Mouse (Mus musculus): ENCODE data around the gene Cdk4.
A peak's percentile ranks its signal among the peaks of the same experiment; 100 is the strongest.
"Not testable (repeated sequence)": the region's sequence is repeated elsewhere in the genome, so short reads cannot be mapped to it uniquely, and the experiment has no call there.

Cdk4 gene

DNA sequence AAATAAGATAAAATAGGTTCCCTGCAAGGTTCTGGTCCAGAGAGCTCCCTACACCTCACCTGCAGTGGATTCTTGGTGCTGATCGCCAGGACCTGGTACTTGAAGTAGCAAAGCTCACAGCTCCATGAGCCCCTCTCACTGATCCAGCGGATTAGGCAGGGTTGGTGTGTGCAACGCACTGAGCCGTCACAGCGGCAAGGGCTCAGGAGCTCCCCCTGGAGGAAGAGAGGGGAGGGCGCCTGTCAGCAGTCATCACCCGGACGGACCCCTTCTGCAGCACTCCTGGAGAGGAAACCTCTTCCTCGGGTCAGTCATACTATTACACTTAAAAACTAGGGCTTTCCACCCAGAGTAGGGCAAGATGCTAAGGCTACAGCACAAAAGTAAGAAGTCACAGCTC, 5.2 kb upstream of the Cdk4 start:
- peak in 1 of 2 experiments; percentile 56 for DNase-seq (ENCODE audit: low spot score in 2 of 2)

DNA sequence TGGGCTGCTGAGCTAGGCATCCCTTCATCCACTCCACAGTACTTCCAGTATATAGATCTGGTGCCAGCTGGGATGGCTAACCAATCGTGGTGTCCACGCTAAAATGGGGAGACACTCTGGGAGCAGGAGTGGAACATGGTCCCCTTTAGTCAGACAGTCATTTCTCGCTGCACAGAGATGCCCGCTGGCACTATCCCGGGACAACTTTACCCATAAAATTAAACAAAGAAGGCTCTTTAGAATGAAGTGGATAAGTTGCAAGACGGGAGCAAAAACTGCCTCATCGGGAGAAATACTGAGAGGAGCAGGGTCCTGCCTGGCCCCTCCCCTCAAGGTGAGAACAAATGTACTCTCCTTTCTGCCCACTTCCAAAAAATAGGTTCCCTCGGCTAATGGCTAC, 4.6 kb upstream of the Cdk4 start:
- DNase-seq (ENCODE audit: low spot score in 2 of 2) = no peak

DNA sequence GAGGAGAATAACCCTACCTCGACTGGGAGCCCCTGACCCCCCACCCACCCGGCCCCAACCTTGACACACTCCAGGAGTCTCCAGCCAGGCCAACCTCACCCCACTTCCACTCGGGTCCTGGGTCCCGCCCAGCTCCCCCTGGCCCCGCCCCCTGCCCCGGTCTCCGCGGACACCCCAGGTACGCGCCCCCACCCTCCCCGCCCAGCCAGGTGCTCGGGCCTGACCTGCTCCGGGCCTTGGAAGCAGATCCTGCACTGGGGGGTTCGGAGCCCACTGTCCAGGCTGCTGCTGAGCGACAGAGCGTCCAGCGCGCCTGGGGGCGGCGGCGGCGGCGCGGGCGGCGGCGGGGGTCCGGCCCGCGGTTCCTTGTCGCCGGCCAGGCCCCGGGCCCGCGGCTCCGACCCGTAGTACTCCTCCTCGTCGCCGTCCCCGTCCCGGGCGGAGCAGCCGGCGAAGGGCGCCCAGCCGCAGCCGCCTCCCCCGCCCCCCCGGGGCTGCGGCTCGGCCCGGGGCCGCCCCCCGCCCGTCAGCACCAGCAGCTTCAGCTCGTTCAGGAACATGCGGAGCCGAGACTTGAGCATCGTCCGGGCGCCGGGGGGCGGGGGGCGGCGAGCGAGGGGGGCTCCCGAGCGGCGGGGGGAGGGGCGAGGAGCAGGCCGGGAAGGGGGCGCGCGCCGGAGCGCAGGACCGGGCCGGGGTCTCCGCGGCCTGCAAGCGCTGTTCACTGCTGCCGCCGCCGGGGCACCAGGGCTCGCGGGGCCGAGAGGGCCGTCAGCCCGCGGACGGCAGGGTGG, 4.0 kb upstream of the Cdk4 start:
- DNase-seq (ENCODE audit: low spot score in 2 of 2) = no peak

DNA sequence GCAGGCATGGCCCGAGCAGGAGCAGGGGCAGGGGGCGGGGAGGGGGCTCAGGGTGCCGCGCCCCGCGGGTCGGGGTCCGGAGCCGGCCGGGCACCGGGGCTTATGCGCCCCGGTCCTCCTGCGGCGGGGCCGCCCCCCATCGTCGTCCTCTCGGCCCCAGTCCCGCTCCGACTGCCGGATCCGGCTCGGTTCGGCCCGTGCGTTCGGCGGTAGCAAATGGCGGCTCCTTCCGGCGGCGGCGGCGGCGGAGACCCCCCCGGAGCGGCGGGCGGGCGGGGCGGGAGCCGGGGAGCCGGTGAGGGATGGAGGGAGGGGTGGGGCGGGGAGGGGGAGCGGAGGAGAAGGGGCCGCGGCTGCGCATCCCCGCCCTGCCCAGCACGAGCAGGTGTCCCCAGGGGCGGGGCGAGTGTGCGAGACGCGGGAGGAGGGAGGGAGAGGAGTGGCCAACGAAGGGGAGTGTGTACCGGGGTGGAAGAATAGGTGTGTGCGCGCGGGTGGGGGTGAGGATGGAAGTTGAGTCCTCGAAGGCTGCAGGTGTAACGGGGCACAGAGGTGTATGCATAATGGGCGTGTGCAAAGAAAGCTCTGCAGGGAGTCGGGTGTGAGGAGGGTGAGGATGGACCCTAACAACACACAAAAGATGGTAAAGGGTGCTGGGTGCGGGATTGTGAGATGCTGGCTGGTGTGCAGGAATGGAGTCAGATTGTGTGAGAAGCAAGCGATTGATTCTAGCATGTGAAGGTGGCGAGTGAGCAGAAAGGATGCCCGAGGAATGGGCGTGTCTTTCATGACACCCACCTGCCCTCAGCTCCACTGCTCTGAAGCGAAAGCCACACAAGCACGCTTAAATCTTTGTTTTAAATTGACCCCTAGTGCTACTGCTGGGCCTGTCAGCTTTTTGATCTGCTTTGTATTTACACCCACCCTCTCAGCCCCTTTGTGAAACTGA, 3.1 kb upstream of the Cdk4 start, which contains the start of gene March9:
TSS of gene March9 (minus strand) at position 217 of the 949 bp plus-strand sequence.
- peak in 1 of 2 experiments; percentile 56 for DNase-seq (ENCODE audit: low spot score in 2 of 2)

DNA sequence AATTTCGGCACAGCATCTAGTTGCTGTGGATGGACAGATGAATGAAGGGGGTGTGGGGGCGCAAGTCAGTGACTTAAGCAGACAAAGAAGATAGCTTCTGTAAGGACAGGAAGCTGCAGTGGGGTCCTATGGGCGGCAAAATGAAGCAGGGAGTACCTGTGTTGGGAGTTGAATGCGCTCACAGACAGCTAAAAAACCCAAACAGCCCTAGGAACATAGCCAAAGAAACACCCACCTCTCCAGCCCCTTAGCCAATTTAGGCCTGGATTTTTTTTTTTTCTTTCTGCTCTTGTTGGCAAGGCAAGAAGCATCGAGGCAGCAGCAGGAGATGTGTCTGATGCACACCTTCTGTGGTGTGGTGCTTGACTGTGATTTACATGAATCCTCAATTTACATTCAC, 2.2 kb upstream of the Cdk4 start:
- no peak for DNase-seq (ENCODE audit: low spot score in 2 of 2)

DNA sequence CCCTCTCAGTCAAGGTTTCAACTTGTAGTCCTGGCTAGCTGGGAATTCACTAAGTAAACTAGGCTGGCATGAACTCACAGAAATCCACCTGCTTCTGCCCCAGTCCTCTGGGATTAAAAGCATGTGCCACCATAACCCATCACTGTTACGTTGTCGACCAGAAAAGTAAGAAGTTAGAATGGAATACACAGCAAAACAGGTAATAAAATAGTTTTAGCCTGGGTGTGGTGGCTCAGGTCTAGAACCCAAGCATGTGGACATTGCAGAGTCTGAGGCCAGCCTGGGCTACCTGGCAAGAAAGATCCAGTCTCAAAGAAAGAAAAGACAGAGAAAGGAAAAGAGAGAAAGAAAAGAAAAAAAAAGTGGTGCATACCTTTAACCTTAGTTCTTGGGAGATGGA, 1.8 kb upstream of the Cdk4 start:
- no peak for DNase-seq (ENCODE audit: low spot score in 2 of 2)

DNA sequence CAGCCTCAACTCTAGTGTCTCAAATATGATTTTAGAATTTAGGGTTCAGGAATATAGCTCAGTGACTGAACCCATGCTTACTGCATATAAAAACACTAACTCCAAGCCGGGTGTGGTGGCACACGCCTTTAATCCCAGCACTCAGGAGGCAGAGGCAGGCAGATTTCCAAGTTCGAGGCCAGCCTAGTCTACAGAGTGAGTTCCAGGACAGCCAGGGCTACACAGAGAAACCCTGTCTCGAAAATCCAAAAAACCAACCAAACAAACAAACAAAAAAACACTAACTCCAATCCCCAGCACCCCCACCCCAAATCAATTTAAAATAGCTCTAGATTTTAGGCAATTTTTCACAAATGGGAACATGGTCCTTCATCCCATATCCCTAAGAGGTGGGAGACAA, 1.2 kb upstream of the Cdk4 start:
- DNase-seq (ENCODE audit: low spot score in 2 of 2) = not testable (repeated sequence)

DNA sequence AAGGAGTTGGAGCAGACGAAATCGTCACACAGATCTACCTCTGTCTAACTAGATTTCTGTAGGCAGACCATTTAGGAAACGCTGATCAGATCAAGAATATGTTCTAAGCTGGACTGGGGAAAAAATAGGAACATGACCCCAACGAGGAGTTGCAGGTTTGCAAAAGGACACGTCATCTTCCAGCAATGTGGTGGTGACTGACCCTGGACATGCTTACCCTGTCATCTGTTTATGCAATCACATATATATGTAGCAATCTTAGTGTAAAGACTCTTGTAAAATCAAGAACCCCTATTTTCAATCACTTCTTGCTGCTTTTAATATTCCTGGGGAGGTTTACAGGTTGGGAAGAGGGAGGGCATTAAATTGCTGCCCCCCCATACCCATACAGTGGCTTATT, 831 bp upstream of the Cdk4 start:
- DNase-seq (ENCODE audit: low spot score in 2 of 2) = no peak

DNA sequence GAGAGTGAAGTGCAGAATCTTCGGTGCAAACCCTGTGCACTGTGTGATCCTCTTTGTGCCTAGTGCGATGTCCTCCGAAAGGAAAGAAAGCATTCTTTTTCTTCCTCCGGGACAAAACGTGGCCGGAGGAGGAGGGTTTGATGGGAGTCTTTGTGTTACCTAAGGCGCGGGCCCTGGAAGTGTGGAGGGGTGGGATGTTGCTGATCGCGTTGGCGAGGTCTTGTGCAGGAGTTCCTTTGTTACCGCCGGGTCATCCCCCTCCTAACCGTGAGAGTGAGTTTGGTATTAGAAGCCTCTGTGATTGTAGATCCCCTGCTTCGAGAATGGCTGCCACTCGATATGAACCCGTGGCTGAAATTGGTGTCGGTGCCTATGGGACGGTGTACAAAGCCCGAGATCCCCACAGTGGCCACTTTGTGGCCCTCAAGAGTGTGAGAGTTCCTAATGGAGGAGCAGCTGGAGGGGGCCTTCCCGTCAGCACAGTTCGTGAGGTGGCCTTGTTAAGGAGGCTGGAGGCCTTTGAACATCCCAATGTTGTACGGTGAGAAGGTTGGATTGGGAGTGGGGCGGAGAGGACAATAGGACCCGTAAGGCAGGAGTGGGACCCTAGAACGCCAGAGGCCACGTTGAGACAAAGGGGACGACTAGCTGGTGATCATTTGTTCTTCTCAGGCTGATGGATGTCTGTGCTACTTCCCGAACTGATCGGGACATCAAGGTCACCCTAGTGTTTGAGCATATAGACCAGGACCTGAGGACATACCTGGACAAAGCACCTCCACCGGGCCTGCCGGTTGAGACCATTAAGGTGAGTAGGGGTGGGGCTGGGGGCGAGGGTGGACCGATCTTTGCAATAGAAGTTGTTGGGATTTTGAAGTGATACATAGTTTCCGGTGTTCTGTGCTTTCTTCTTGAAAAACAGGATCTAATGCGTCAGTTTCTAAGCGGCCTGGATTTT, 858 bp downstream of the Cdk4 start:
- DNase-seq (ENCODE audit: low spot score in 2 of 2) = no peak

DNA sequence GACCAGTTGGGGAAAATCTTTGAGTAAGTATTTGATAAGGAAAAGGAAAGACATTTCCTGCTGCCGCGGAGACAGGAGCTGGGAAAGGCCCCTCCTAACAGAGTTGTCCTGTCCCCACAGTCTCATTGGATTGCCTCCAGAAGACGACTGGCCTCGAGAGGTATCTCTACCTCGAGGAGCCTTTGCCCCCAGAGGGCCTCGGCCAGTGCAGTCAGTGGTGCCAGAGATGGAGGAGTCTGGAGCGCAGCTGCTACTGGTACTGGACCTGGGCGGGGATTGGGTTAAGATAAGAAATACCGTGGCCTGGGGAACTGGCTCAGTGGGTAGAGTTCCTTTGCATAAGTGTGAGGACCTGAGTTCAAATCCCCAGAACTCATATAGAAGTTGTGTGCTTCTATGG, 2.6 kb downstream of the Cdk4 start:
- no peak for DNase-seq (ENCODE audit: low spot score in 2 of 2)

DNA sequence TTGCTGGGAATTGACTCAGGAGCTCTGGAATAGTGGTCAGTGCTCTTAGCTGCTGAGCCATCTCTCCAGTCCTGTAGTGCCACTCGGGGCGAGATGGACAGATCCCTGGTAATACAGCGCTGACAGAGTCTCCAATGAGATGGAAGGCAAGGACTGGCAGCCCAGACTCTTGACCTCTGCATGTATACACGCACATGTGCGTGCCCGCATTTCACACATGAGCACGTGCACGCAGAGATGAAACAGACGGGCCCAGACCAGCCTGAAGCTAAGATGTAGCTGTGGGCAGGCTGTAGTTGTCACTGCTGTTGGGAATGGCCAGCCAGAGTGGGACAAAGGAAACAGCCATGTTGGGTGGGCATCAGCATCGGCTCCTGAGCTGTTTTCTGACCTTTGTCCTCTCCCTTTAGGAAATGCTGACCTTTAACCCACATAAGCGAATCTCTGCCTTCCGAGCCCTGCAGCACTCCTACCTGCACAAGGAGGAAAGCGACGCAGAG, 3.2 kb downstream of the Cdk4 start:
- no peak for DNase-seq (ENCODE audit: low spot score in 2 of 2)

DNA sequence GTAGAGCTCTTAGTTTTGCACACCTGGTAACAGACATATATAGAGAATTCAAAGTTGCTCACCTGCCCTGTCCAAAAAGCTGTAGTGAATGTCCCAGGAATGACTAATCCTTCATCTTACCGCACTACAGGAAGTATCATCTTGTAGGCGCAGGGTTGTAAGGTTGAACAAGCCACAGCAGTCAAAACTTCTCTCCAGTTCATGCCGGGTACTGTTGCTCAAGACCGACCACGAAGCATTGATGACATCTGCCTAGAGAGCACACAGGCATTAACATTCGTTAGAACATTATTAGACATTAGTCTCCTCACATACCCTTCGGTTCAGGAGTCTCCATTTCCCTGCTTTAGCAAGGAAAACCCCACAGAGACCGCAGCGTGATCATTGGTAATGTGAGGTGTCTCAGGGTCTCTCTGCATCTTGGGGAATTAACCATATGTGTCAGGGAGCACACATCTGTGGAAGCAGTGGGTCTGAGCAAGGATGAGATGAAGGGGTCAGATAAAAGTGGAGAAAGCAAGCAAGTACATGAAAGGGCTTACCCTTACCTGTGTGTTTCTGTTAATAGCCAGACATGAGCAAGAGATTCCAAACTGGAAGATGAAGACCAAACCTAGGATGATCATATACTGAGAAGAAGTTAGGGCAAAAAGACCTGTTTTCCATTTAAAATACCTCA, 5.2 kb downstream of the Cdk4 start:
- no peak for DNase-seq (ENCODE audit: low spot score in 2 of 2)

DNA sequence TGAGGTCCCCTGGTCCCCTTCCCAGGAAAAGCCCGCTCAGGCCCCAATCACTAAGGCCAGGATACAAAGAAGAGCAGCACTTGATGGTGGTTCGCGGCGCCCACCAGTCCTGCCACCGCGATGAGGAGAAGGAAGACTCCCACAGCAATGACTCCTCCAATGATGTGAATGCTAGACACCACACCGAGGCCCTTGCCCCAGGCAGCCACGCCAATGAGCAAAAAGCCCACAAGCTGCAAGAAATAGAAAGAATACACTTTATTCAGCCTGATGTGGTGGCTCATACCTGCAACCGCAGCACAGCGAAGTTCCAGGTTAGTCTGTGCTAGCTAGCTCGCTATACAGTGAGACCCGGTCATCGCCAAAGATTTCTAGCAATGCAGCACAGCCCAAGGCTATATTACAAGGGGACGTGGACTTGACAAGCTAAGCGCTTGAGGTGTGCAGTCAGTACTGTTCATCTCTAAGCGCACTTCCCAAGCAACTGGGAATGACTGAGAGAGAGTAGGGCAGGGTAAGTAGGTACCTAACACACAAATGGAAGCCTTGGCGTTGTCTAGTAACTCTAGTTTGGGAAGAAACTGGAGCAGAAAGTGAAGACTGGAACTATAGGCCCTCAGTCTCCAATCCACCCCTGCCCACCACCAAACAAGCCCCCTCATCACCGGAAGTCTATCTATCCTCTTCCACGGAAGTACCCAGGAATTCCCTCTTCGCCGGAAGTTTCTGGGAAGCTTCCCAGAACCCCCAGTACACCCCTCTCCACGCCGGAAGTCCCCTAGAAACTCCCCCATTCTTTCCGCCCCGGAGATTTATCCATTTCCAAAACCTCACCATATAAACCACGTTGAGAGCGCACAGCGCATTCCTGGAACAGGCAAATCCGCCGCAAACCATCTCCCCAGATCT, 6.2 kb downstream of the Cdk4 start:
- no peak for DNase-seq (ENCODE audit: low spot score in 2 of 2)

DNA sequence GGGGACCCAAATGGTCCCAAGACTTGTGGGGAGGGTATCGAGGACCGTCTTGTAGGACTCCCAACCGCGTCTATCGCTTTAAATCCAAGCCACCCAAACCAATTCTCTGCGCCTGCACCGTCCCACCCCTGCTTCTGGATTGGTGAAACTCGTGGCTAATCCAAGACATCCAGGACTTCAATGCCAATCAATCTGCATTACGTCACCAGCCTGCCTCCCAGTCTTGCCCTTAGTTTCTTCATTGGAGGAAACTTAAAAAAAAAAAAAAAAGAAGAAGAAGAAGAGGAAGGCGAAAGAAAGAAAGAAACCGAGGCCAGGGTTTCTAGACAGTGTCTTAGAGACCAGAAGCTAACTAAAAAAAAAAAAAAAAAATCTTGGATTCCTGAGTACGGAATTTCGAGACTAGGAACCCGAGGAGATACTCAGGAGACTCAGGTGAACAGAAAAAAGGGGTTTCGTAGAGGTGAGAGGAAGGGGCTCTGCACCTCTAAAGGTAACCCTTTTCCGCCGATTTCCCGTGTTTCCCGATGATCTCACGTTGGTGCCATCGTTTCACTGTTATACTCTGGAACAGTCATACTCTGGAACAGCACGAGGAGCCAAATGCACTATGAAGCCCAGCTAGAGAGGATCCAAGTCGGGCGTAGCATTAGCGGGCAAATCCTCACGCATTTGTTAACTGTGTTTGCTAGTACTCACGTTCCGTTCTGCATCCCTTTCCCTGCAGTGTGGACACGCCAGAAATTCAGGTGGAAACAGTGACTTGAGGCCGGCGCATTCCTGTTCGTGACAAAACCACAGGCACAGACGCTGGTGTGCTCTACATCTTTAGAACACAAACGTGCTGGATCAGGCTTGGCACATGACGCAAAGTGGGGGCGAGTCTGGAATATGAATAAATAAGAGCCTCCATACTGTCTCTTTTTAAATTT, 7.1 kb downstream of the Cdk4 start, which contains the start of gene Tspan31:
TSS of gene Tspan31 (minus strand) at position 75 of the 932 bp plus-strand sequence.
- peak; percentile 56 to 90 for DNase-seq (ENCODE audit: low spot score in 2 of 2)

DNA sequence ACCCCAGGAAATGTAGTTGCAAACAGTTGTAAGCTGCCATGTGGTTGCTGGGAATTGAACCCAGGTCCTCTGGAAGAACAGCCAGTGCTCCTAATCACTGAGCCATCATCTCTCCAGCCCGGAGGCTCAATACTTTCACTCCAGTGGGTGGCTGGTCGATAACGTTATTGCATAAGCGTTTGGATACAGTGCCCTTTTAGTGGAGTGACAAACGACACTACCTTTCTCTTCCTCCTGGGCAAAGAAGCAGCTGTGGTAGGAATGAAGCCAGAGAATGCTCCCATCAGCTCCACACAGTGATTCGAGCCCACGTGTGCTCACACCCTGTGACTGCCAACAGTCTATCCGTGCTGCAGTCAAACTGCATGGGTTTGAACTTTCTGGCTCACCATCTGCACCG, 7.9 kb downstream of the Cdk4 start:
- DNase-seq (ENCODE audit: low spot score in 2 of 2) = no peak

DNA sequence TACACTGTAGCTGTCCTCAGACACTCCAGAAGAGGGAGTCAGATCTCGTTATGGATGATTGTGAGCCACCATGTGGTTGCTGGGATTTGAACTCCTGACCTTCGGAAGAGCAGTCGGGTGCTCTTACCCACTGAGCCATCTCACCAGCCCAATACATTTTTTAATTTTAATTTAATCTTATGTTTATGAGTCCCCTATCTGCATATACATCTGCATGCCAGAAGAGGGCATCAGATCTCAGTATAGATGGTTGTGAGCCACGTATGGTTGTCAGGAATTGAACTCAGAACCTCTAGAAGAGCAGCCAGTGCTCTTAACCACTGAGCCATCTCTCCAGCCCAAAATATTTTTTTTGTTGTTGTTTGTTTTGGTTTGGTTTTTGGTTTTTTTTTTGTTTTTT, 8.9 kb downstream of the Cdk4 start:
- DNase-seq (ENCODE audit: low spot score in 2 of 2) = not testable (repeated sequence)

DNA sequence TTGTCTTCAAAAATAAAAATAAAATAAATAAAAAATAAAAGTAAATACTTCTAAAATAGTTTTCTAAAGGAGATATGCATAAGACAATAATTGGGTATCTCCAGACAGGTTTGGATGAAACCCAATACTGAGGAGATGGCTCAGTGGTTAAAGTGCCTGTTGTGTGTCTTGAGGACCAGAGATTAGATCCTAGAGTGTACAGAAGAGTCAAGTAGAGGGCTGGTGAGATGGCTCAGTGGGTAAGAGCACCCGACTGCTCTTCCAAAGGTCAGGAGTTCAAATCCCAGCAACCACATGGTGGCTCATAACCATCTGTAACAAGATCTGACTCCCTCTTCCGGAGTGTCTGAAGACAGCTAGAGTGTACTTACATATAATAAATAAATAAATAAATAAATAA, 9.6 kb downstream of the Cdk4 start:
- DNase-seq (ENCODE audit: low spot score in 2 of 2) = not testable (repeated sequence)

DNA sequence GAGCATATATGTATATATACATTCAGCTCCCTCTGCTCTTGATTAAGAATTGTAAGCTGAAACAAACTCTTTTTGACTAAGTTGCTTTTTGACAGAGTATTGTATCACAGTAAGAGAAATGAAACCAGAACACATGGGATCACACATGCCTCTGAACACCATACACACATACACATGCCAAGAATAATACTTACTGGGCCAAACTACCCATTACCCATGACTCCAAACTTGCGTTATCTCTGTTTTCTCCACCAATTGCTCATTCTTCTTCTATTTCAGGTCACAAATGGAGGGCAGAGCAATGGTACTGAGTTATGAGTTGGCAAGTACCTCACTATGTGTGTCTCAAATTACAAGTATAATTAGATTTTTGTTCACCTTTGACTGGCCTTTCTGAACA, 10.6 kb downstream of the Cdk4 start:
- no peak for DNase-seq (ENCODE audit: low spot score in 2 of 2)

DNA sequence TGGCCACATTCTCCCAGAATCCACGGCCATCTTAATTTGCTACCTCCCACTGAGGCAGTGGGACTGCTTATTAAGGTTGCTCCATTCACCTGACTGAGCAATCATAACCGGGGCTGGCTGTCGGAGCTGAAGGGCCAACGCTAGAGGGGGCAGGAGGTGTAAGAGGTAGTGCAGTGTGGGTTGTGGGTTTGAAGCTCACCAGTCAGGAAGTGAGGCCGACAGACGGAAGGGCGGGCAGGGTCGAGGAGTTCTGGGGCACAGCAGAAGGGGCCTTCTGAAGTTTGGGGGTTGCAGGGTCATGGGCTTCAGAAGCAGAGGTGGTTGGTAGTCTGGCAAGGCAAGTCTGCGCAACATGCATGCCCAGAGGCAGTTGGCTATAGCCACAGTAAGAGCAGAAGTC, 11.7 kb downstream of the Cdk4 start, which contains the start of gene Agap2:
TSS of gene Agap2 (plus strand) at position 205 of the 400 bp plus-strand sequence.
- DNase-seq (ENCODE audit: low spot score in 2 of 2) = no peak
